Mouse (Mus musculus) myocyte (in vitro differentiated cells): Measurements from ENCODE around the gene Syncrip.

Experiments used
- CEBPB ChIP-seq: IDR thresholded peaks from 2 replicates; pipeline ENCODE4 v1.6.1; 2011; ENCODE audit warnings: mild to moderate bottlenecking, moderate library complexity; ENCODE audit not compliant: poor library complexity, insufficient read depth, severe bottlenecking
- E2F4 ChIP-seq: IDR thresholded peaks from one replicate; pipeline ENCODE4 v1.6.1; 2011; ENCODE audit warnings: mild to moderate bottlenecking, control low read depth, moderate library complexity; ENCODE audit not compliant: insufficient read depth
- MYOD1 ChIP-seq, 3 experiments: IDR thresholded peaks; one replicate each; pipeline ENCODE4 v1.6.1; 2011; ENCODE audit warnings: control low read depth in 2 of 3, low read depth in 2 of 3, mild to moderate bottlenecking in 2 of 3, moderate library complexity in 1 of 3; ENCODE audit not compliant: insufficient read length in 2 of 3, control insufficient read depth in 1 of 3
- POLR2A ChIP-seq: IDR thresholded peaks from one replicate; pipeline ENCODE4 v1.6.1; 2011; ENCODE audit warnings: low read depth, mild to moderate bottlenecking, control low read depth, moderate library complexity; ENCODE audit not compliant: insufficient read length
- POLR2AphosphoS2 ChIP-seq: IDR thresholded peaks from one replicate; pipeline ENCODE4 v1.6.1; 2011; ENCODE audit warnings: low read depth, control low read depth; ENCODE audit not compliant: insufficient read length
- REST ChIP-seq: IDR thresholded peaks from one replicate; pipeline ENCODE4 v1.6.1; 2011; ENCODE audit warnings: mild to moderate bottlenecking, control low read depth, moderate library complexity; ENCODE audit not compliant: insufficient read depth, insufficient read length
- TCF12 ChIP-seq: IDR thresholded peaks from one replicate; pipeline ENCODE4 v1.6.1; 2011; ENCODE audit warnings: mild to moderate bottlenecking, control low read depth; ENCODE audit not compliant: poor library complexity, insufficient read depth, severe bottlenecking
- USF1 ChIP-seq: IDR thresholded peaks from one replicate; pipeline ENCODE4 v1.6.1; 2011; ENCODE audit warnings: low read depth, mild to moderate bottlenecking, control low read depth, moderate library complexity

GRCm38 (mm10) chr9:88492522-88492921 lies 10.1 kb upstream of the Syncrip start:
- TF ChIP-seq MYOD1 (IDR thresholded peaks at IDR 0.05; ENCODE audit: control insufficient read depth in 1 of 3, insufficient read length in 2 of 3, low read depth in 2 of 3) (no peak), POLR2A (no peak), CEBPB (no peak), TCF12 (no peak), E2F4 (no peak), POLR2AphosphoS2 (no peak), REST (no peak), USF1 (no peak)
